Mouse (Mus musculus): ENCODE measurements around the gene Cd300lb. TPM values are rescaled to one million over a fixed set of nuclear protein-coding genes. Genes with fewer than 3 reads are reported as not detected.
A peak's percentile ranks its signal among the peaks of the same experiment; 100 is the strongest.

Gene Cd300lb
- polyA plus RNA-seq, 1 experiment, result not detected

- no peaks in the 10 kb centered on the region for H3K27me3 ChIP-seq (ENCODE audit: control insufficient read depth, insufficient read depth, low read length, poor library complexity, severe bottlenecking)
- TF ChIP-seq EP300 (IDR thresholded peaks at IDR 0.05; ENCODE audit: insufficient read depth, low read depth, low read length) (no peak), CTCF (IDR thresholded peaks at IDR 0.05; ENCODE audit: low read depth, low read length) (no peak), POLR2A (IDR thresholded peaks at IDR 0.05; ENCODE audit: insufficient read depth, low read length) (no peak)
- no peaks in the 10 kb centered on the region for H3K4me1 ChIP-seq (ENCODE audit: control insufficient read depth, insufficient read depth, low read length)
- no peak overlapping the region for H3K27ac ChIP-seq (ENCODE audit: insufficient read depth, low read length)
- no peak overlapping the region for H3K9ac ChIP-seq (ENCODE audit: low read depth, poor library complexity, severe bottlenecking)
- H3K4me3 ChIP-seq (ENCODE audit: low read depth, low read length), result no peak overlapping the region
- H3K36me3 ChIP-seq (ENCODE audit: control insufficient read depth, insufficient read depth, low read length, poor library complexity, severe bottlenecking), result no peaks in the 10 kb centered on the region
- H3K9me3 ChIP-seq (replicated peaks; ENCODE audit: control insufficient read depth, insufficient read depth, low read length, poor library complexity, severe bottlenecking), result no peaks in the 10 kb centered on the region
Measured at GRCm38 (mm10) chr11:114933591-114933990, 595 bp downstream of the Cd300lb start.

GRCm38 (mm10) chr11:114931041-114931440 lies 3.1 kb downstream of the Cd300lb start:
- Histone ChIP-seq H3K9me3 (replicated peaks; ENCODE audit: control insufficient read depth, insufficient read depth, low read length, poor library complexity, severe bottlenecking) (no peaks in the 10 kb centered on the region), H3K4me3 (ENCODE audit: low read depth, low read length) (no peak overlapping the region), H3K4me1 (ENCODE audit: control insufficient read depth, insufficient read depth, low read length) (no peaks in the 10 kb centered on the region), H3K9ac (ENCODE audit: low read depth, poor library complexity, severe bottlenecking) (no peak overlapping the region), H3K27ac (ENCODE audit: insufficient read depth, low read length) (no peak overlapping the region), H3K36me3 (ENCODE audit: control insufficient read depth, insufficient read depth, low read length, poor library complexity, severe bottlenecking) (no peaks in the 10 kb centered on the region), H3K27me3 (ENCODE audit: control insufficient read depth, insufficient read depth, low read length, poor library complexity, severe bottlenecking) (no peaks in the 10 kb centered on the region)
- TF ChIP-seq EP300 (IDR thresholded peaks at IDR 0.05; ENCODE audit: insufficient read depth, low read depth, low read length) (no peak), POLR2A (IDR thresholded peaks at IDR 0.05; ENCODE audit: insufficient read depth, low read length) (no peak), CTCF (IDR thresholded peaks at IDR 0.05; ENCODE audit: low read depth, low read length) (no peak)

GRCm38 (mm10) chr11:114929581-114929980 lies 4.6 kb downstream of the Cd300lb start:
- Histone ChIP-seq H3K4me1 (ENCODE audit: control insufficient read depth, insufficient read depth, low read length) (no peaks in the 10 kb centered on the region), H3K27me3 (ENCODE audit: control insufficient read depth, insufficient read depth, low read length, poor library complexity, severe bottlenecking) (no peaks in the 10 kb centered on the region), H3K27ac (ENCODE audit: insufficient read depth, low read length) (no peak overlapping the region), H3K4me3 (ENCODE audit: low read depth, low read length) (no peak overlapping the region), H3K36me3 (ENCODE audit: control insufficient read depth, insufficient read depth, low read length, poor library complexity, severe bottlenecking) (no peaks in the 10 kb centered on the region), H3K9me3 (replicated peaks; ENCODE audit: control insufficient read depth, insufficient read depth, low read length, poor library complexity, severe bottlenecking) (no peaks in the 10 kb centered on the region), H3K9ac (ENCODE audit: low read depth, poor library complexity, severe bottlenecking) (no peak overlapping the region)
- TF ChIP-seq EP300 (IDR thresholded peaks at IDR 0.05; ENCODE audit: insufficient read depth, low read depth, low read length) (no peak), POLR2A (IDR thresholded peaks at IDR 0.05; ENCODE audit: insufficient read depth, low read length) (no peak), CTCF (IDR thresholded peaks at IDR 0.05; ENCODE audit: low read depth, low read length) (no peak)

- H3K27me3 ChIP-seq (ENCODE audit: control insufficient read depth, insufficient read depth, low read length, poor library complexity, severe bottlenecking), result no peaks in the 10 kb centered on the region
- H3K4me1 ChIP-seq (ENCODE audit: control insufficient read depth, insufficient read depth, low read length), result no peaks in the 10 kb centered on the region
- no peak for TF ChIP-seq EP300 (IDR thresholded peaks at IDR 0.05; ENCODE audit: insufficient read depth, low read depth, low read length)
- TF ChIP-seq CTCF (IDR thresholded peaks at IDR 0.05; ENCODE audit: low read depth, low read length), result peak; percentile 84
- H3K9me3 ChIP-seq (replicated peaks; ENCODE audit: control insufficient read depth, insufficient read depth, low read length, poor library complexity, severe bottlenecking), result no peaks in the 10 kb centered on the region
- no peak overlapping the region for H3K27ac ChIP-seq (ENCODE audit: insufficient read depth, low read length)
- H3K9ac ChIP-seq (ENCODE audit: low read depth, poor library complexity, severe bottlenecking), result no peak overlapping the region
- no peak overlapping the region for H3K4me3 ChIP-seq (ENCODE audit: low read depth, low read length)
- H3K36me3 ChIP-seq (ENCODE audit: control insufficient read depth, insufficient read depth, low read length, poor library complexity, severe bottlenecking), result no peaks in the 10 kb centered on the region
Measured at GRCm38 (mm10) chr11:114923961-114924360, 10.2 kb downstream of the Cd300lb start.

- Histone ChIP-seq H3K36me3 (ENCODE audit: control insufficient read depth, insufficient read depth, low read length, poor library complexity, severe bottlenecking) (no peaks in the 10 kb centered on the region), H3K9me3 (replicated peaks; ENCODE audit: control insufficient read depth, insufficient read depth, low read length, poor library complexity, severe bottlenecking) (no peaks in the 10 kb centered on the region), H3K27me3 (ENCODE audit: control insufficient read depth, insufficient read depth, low read length, poor library complexity, severe bottlenecking) (no peaks in the 10 kb centered on the region), H3K27ac (ENCODE audit: insufficient read depth, low read length) (no peak overlapping the region), H3K9ac (ENCODE audit: low read depth, poor library complexity, severe bottlenecking) (no peak overlapping the region), H3K4me3 (ENCODE audit: low read depth, low read length) (no peak overlapping the region), H3K4me1 (ENCODE audit: control insufficient read depth, insufficient read depth, low read length) (no peaks in the 10 kb centered on the region)
- TF ChIP-seq CTCF (IDR thresholded peaks at IDR 0.05; ENCODE audit: low read depth, low read length) (no peak), EP300 (IDR thresholded peaks at IDR 0.05; ENCODE audit: insufficient read depth, low read depth, low read length) (no peak), POLR2A (IDR thresholded peaks at IDR 0.05; ENCODE audit: insufficient read depth, low read length) (no peak)
Measured at GRCm38 (mm10) chr11:114922439-114922838, 11.7 kb downstream of the Cd300lb start.

GRCm38 (mm10) chr11:114917120-114917519 lies 17.1 kb downstream of the Cd300lb start:
- Histone ChIP-seq H3K9ac (ENCODE audit: low read depth, poor library complexity, severe bottlenecking) (no peak overlapping the region), H3K4me3 (ENCODE audit: low read depth, low read length) (no peak overlapping the region), H3K9me3 (replicated peaks; ENCODE audit: control insufficient read depth, insufficient read depth, low read length, poor library complexity, severe bottlenecking) (no peaks in the 10 kb centered on the region), H3K27me3 (ENCODE audit: control insufficient read depth, insufficient read depth, low read length, poor library complexity, severe bottlenecking) (no peaks in the 10 kb centered on the region), H3K4me1 (ENCODE audit: control insufficient read depth, insufficient read depth, low read length) (no peaks in the 10 kb centered on the region), H3K36me3 (ENCODE audit: control insufficient read depth, insufficient read depth, low read length, poor library complexity, severe bottlenecking) (no peaks in the 10 kb centered on the region), H3K27ac (ENCODE audit: insufficient read depth, low read length) (no peak overlapping the region)
- no peak for TF ChIP-seq POLR2A (IDR thresholded peaks at IDR 0.05; ENCODE audit: insufficient read depth, low read length)
- no peak for TF ChIP-seq EP300 (IDR thresholded peaks at IDR 0.05; ENCODE audit: insufficient read depth, low read depth, low read length)
- no peak for TF ChIP-seq CTCF (IDR thresholded peaks at IDR 0.05; ENCODE audit: low read depth, low read length)
